Mouse (Mus musculus) thymus, postnatal 36 days (tissue): ENCODE data around the gene Lpcat2b.
"Not testable (repeated sequence)": the region's sequence is repeated elsewhere in the genome, so short reads cannot be mapped to it uniquely, and the experiment has no call there.

ENCODE experiments used
- DNase-seq, 2 experiments: peaks; one replicate each; pipeline ENCODE4 v3.0.0; 2022; ENCODE audit warnings: mixed read lengths in 2 of 2

Lpcat2b gene

DNA sequence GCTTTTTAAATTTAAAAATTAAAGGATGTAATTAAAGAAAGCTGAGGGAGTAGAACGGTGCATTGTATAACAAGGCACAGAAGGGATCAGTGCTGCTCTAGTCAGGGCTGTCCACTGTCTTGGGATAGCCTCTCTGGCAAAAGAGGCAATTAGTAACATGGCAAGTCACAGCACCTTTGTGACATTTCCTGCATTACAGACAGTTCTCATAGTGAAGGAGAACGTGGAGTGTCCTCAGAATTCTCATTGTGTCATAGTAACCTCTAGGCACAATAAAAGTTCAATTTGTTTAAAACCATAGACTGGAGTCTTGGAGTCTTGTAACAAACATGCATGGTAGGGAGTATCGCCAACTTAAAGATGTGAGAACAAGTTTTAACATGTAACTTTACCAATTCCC, at the start of gene Lpcat2b:
Gene Lpcat2b (plus strand): TSS at position 301 of the 400 bp plus-strand sequence.
- DNase-seq, result no peak

DNA sequence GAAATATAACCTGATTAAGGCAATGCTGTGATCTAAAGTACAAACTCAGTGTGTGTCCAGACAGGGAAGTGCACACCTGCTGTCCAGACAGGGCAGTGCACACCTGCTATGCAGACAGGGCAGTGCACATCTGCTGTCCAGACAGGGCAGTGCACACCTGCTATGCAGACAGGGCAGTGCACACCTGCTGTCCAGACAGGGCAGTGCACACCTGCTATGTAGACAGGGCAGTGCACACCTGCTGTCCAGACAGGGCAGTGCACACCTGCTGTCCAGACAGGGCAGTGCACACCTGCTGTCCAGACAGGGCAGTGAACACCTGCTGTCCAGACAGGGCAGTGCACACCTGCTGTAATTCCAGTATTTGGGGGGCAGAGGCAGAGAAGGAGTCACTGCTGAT, 44.9 kb upstream of the Lpcat2b start:
- not testable (repeated sequence) for DNase-seq

GRCm38 (mm10) chr5:107387788-107388187, 43.6 kb upstream of the Lpcat2b start:
- no peak for DNase-seq

DNA sequence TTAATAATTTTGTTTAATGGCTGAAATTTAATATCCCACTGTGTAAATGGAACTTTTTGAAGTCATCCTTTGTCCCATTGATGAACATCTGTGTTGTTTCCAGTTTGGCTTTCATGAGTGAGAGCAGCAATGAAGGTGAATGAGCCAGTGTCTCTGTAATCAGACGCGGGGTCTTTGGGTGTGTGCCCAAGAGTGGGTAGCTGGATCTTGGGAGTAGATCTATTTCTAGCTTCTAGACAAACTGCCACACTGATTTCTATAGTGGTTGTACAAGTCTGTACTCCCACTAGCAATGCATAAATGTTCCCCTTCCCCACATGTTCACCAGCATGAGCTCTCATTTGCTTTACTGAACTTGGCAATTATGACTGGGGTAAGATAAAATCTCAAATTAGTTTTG, 42.0 kb upstream of the Lpcat2b start:
- no peak for DNase-seq

DNA sequence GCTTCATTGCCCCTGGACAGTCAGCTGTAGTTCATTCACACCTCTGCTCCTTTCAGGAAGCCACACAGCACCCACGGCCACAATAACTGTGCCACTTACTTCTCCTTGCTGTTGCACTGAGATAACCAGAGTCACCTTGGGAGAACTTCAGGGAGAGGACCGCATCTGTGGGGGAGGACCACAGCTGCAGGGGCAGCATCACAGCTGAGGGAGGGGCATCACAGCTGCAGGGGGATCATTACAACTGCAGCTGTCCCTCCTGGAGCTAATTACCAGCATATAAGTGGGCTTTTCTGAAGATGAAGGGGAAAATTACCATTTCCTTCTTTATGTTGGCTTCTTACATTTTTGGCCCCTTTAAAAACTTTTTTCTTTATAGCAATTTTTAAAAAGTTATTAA, 36.9 kb upstream of the Lpcat2b start:
- no peak for DNase-seq

DNA sequence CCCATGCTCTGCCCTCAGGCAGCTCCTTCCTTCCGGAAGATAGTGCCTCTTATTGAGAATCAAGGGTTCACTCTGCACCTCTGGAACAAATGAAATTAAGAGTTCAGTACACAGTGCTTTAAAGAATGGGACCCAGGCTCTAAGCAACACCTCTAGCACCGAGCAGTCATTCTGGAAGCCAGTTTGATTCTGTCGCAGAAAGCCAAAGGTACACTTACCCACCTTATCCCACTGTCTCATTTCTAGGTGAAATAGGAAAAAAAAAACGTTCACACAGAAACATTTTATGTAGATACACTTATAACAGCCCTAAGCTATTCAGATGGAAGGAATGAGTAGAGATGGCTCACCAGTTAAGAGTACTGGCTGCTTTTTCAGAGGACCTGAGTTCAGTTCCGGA, 28.9 kb upstream of the Lpcat2b start, which contains the start of gene Ephx4:
Gene Ephx4 (plus strand): TSS at position 301 of the 400 bp plus-strand sequence.
- no peak for DNase-seq

DNA sequence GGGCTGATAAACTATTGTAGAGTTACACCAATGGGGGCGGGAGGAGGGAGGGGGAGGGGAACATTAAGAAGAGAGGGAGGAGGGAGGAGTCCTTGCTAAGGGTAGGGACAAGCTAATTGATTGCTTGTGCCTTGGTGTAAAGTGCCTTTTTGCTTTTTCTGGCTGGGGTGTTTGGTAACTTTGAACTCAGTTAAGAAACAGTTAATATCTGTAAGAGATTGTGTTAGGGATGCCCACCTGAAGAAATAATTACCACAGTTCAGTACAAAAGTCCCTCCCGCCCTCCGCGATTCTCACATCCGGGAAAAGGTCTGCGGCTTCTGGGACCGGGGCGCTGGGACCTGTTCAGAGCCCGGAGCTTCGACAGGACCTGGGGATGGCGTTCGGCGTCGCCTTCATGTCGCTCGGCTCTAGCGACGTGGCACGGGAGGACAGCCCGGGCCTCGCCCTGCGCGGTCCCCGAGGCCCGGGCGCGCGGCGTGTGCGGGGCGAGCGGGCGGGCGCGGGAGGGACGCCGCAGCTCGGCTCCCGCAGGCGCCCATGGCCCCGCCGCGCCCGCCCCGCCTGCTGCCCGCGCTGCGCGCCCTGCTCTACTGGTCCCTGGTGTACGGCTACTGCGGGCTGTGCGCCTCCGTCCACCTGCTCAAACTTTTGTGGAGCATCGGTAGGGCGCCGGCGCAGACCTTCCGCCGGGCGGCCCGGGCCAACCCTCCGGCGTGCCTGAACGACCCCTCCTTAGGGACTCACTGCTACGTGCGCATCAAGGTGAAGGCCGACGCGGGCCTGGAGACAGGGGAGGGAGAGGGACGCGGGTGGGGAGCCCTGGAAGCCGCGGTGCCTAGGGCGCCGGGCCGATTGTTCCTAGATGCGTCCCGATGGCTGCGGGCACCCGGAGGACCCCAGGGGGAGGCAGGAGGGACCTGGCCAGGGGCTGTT, 28.1 kb upstream of the Lpcat2b start:
- peak; percentile 36 to 41 for DNase-seq

- no peak for DNase-seq
Measured at GRCm38 (mm10) chr5:107403947-107404684, 27.2 kb upstream of the Lpcat2b start.

DNA sequence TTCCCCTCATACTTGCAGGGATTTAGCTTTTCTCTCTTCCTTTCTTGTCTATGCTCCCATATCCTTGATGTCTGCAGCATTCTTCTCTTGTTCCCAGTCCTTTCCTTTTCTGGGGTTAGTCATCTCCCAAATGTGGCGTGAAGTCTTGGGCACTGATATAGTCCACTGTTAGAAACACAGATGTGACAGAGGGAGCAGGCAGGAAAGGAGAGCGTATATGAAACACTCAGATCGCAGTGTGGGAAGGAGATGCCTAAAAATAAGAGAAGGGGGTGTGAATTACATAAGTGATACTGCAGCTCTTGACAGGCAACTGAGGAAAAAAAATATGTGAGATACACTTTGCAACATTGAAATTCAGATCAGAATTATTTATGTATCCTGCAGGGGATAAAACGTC, 26.0 kb upstream of the Lpcat2b start:
- no peak for DNase-seq

GRCm38 (mm10) chr5:107410305-107410704, 21.0 kb upstream of the Lpcat2b start:
- no peak for DNase-seq

DNA sequence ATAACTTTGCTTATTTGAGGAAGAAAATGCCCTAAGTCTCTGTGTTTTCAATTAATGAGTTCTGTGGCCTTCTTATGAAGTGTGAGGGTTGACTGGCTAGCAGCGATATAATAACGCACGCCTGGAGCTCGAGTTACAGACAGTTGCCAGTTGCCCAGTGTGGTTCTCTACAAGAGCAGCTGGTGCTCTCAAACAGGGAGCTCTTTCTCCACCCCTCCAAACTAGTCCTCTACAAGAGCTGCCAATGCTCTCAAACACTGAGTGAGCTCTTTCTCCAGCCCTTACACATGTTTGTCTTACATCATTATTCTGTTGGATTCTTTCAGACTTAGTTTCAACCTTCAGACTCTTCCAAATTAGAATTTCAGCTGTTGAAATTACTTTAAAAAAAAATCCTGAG, 20.0 kb upstream of the Lpcat2b start:
- no peak for DNase-seq

- DNase-seq, result no peak
Measured at GRCm38 (mm10) chr5:107412285-107412684, 19.1 kb upstream of the Lpcat2b start.

GRCm38 (mm10) chr5:107415098-107415497, 16.3 kb upstream of the Lpcat2b start:
- no peak for DNase-seq

GRCm38 (mm10) chr5:107421676-107422075, 9.7 kb upstream of the Lpcat2b start:
- DNase-seq, result no peak

- DNase-seq, result no peak
Measured at GRCm38 (mm10) chr5:107434001-107434400, 2.7 kb downstream of the Lpcat2b start.

DNA sequence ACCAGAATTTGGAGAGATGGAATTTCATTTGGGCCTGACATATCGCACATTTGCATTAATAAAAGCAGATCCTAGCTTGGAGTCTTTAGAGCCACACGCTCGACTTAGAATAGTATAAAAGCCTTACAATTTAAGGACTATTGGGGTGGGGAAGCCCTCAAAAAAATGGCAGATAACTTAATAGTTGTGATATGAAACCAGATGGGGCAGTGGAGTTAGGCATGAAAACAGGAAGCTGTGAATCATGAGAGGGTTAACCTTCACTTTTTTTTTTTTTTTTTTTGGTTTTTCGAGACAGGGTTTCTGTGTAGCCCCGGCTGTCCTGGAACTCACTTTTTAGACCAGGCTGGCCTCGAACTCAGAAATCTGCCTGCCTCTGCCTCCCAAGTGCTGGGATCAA, 4.8 kb downstream of the Lpcat2b start:
- no peak for DNase-seq

DNA sequence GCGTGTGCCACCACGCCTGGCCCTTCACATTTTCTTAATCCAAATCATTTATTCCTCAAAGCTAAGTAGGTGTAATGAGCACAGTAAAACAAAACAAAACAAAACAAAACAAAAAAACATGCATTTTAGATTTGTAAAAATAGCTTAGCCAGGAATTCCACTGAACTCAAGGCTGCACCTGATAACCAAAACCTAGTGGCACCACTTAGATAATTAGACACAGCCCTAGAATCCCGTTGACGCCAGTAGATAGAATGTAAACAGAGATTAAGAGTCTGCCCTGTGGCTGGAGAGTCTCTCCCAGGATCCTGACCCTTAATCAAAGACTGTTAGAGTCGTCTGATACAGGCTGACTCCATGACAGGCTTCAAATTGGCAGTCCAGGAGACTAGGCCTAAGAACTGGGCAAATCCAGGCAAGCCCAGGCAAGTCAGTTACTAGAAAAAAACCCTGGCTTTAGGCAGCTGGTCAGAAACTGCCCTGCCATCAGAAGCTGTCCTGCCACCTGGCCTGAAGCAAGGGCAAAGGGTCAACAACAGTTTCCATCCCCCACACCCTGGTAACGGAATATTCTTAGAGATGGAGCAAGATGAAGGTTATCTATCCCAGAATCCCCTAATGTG, 5.3 kb downstream of the Lpcat2b start:
- DNase-seq, result peak in 1 of 2 experiments; percentile 10

DNA sequence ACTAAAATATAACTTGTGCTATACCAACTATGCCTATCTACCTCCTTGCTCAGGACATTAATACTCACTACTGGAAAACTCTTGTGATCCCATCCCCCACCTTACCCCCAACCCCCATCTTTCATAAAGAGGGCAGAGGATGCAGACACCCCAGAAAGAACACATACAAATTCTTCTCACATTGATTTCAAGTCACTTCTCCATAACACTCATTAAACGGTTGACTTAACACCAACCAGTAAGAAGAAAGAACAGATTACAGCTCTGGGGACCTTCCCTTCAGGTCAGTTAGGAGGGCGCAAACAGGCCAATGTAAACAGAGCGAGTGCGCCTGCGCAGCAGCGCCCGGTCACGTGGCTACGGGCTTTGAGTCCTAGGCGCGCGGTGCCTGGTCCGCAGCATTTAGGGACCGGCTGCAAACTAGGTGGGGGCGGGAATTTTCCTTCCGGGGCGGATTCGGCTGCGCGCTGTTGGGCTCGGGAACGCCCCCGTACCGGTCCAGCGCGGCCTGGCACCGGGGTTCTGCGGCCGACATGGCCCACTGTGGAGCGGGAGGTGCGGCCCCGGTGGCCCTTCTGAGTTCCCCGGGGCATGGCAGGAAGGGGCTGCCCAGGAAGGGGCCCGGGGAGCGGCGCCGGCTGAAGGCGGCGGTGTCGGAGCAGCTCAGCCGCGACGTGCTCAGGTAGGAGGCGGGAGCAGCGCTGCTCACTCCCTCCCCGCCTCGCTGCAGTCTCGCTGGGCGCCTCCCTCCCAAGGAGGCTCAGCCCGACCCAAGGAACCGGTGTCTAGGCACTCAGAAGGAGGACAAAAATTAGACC, 6.3 kb downstream of the Lpcat2b start, which contains the start of gene Btbd8:
Gene Btbd8 (plus strand): TSS at position 534 of the 818 bp plus-strand sequence.
- DNase-seq, result peak; percentile 91 to 93

DNA sequence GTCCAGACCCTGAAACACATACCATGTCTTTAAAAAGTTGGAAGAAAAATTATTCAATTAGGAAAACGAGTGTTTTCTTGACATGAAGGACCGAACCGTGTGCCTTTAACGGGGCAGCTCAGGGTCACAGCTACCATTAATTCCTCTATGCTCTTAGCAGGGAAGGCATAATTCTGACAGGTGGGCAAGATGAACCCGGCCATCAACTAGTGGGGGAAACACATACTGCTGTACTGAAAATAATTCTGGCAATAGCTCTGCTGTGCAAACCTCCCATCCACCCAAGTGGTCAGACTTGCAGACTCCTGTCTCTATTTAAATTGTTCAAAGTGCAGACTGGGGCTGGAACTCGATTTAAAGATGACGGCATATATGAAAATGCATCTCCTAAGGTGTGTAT, 7.0 kb downstream of the Lpcat2b start:
- DNase-seq, result no peak

- DNase-seq, result no peak
Measured at GRCm38 (mm10) chr5:107441881-107442280, 10.5 kb downstream of the Lpcat2b start.

DNA sequence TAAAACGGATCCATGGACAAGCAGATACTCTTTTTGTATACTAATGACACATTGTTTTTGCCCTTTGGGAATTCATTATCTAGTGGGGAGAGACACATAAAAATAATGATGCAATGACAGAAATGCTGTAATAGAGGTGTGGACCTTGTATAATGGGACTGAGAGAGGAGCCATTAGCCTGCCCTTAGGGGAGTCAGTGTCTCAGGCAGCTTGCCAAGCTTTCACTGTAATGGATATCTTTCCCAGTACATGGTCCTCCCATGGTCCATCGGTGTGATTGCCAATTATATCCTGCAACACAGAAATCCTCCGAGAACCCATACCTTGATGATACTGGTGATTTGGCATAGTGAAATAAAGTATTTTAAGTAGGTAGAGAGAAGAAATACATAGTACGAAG, 12.9 kb downstream of the Lpcat2b start:
- no peak for DNase-seq

- no peak for DNase-seq
Measured at GRCm38 (mm10) chr5:107447977-107448376, 16.6 kb downstream of the Lpcat2b start.
